Mouse (Mus musculus): ENCODE results near the gene Cdhr4. TPM values are rescaled to one million over a fixed set of nuclear protein-coding genes. Genes with fewer than 3 reads are reported as not detected.

Cdhr4 gene
- polyA plus RNA-seq, 1 experiment from 2014 or later = 1.8 TPM

- Histone ChIP-seq H3K4me2 (no peak overlapping the region), H3K27ac (no peak overlapping the region), H3K9me3 (no peaks in the 10 kb centered on the region), H3K36me3 (replicated peaks) (no peaks in the 10 kb centered on the region), H3K4me1 (peaks cover 28% of the 10 kb centered on the region), H3K9ac (no peak overlapping the region), H3K4me3 (no peak overlapping the region), H3K27me3 (replicated peaks) (no peaks in the 10 kb centered on the region)
- no peak for ATAC-seq (replicated peaks)
- WGBS = 90% methylated on average over 9 of the region's 9 CpGs
These were observed 29.4 kb upstream of the Cdhr4 start for GRCm38 (mm10) chr9:107962916-107963315.

GRCm38 (mm10) chr9:107963700-107964099, 28.6 kb upstream of the Cdhr4 start:
- no peak overlapping the region for H3K4me2 ChIP-seq
- no peaks in the 10 kb centered on the region for H3K27me3 ChIP-seq (replicated peaks)
- no peaks in the 10 kb centered on the region for H3K9me3 ChIP-seq
- ATAC-seq (replicated peaks) = no peak; the same call in 1 of the 2 replicates
- H3K4me3 ChIP-seq = no peak overlapping the region
- H3K27ac ChIP-seq = no peak overlapping the region
- H3K36me3 ChIP-seq (replicated peaks) = no peaks in the 10 kb centered on the region
- WGBS = 25% methylated on average over 5 of the region's 5 CpGs
- H3K4me1 ChIP-seq = peaks cover 28% of the 10 kb centered on the region
- H3K9ac ChIP-seq = no peak overlapping the region

GRCm38 (mm10) chr9:107964681-107965080, 27.6 kb upstream of the Cdhr4 start:
- no peaks in the 10 kb centered on the region for H3K9me3 ChIP-seq
- H3K4me3 ChIP-seq = no peak overlapping the region
- no peaks in the 10 kb centered on the region for H3K27me3 ChIP-seq (replicated peaks)
- 95% methylated on average over 9 of the region's 9 CpGs for WGBS
- no peaks in the 10 kb centered on the region for H3K36me3 ChIP-seq (replicated peaks)
- no peak overlapping the region for H3K4me2 ChIP-seq
- no peak overlapping the region for H3K9ac ChIP-seq
- ATAC-seq (replicated peaks) = no peak
- H3K4me1 ChIP-seq = peaks cover 28% of the 10 kb centered on the region
- H3K27ac ChIP-seq = no peak overlapping the region

GRCm38 (mm10) chr9:107966676-107967075, 25.6 kb upstream of the Cdhr4 start:
- H3K9me3 ChIP-seq = no peaks in the 10 kb centered on the region
- no peak overlapping the region for H3K4me2 ChIP-seq
- no peak for ATAC-seq (replicated peaks)
- H3K4me1 ChIP-seq = peaks cover 9% of the 10 kb centered on the region
- H3K4me3 ChIP-seq = no peak overlapping the region
- no peak overlapping the region for H3K9ac ChIP-seq
- no peaks in the 10 kb centered on the region for H3K27me3 ChIP-seq (replicated peaks)
- no peak overlapping the region for H3K27ac ChIP-seq
- no peaks in the 10 kb centered on the region for H3K36me3 ChIP-seq (replicated peaks)
- WGBS = 90% methylated on average over 10 of the region's 10 CpGs

GRCm38 (mm10) chr9:107967437-107967836, 24.9 kb upstream of the Cdhr4 start:
- Histone ChIP-seq H3K27ac (no peak overlapping the region), H3K36me3 (replicated peaks) (no peaks in the 10 kb centered on the region), H3K9ac (no peak overlapping the region), H3K4me1 (peaks cover under 1% of the 10 kb centered on the region), H3K9me3 (no peaks in the 10 kb centered on the region), H3K27me3 (replicated peaks) (no peaks in the 10 kb centered on the region), H3K4me3 (no peak overlapping the region), H3K4me2 (no peak overlapping the region)
- 83% methylated on average over 6 of the region's 6 CpGs for WGBS
- no peak for ATAC-seq (replicated peaks)

- Histone ChIP-seq H3K9me3 (no peaks in the 10 kb centered on the region), H3K27me3 (replicated peaks) (no peaks in the 10 kb centered on the region), H3K4me2 (no peak overlapping the region), H3K36me3 (replicated peaks) (no peaks in the 10 kb centered on the region), H3K9ac (no peak overlapping the region), H3K27ac (no peak overlapping the region), H3K4me1 (no peaks in the 10 kb centered on the region), H3K4me3 (no peak overlapping the region)
- ATAC-seq (replicated peaks) = no peak
- 92% methylated on average over 7 of the region's 7 CpGs for WGBS
These were observed 23.8 kb upstream of the Cdhr4 start for GRCm38 (mm10) chr9:107968531-107968930.

GRCm38 (mm10) chr9:107970311-107970710, 22.0 kb upstream of the Cdhr4 start:
- 91% methylated on average over 5 of the region's 5 CpGs for WGBS
- H3K4me1 ChIP-seq = no peaks in the 10 kb centered on the region
- no peak overlapping the region for H3K9ac ChIP-seq
- ATAC-seq (replicated peaks) = no peak
- no peak overlapping the region for H3K4me3 ChIP-seq
- no peak overlapping the region for H3K27ac ChIP-seq
- no peaks in the 10 kb centered on the region for H3K36me3 ChIP-seq (replicated peaks)
- H3K4me2 ChIP-seq = no peak overlapping the region
- no peaks in the 10 kb centered on the region for H3K9me3 ChIP-seq
- no peaks in the 10 kb centered on the region for H3K27me3 ChIP-seq (replicated peaks)

GRCm38 (mm10) chr9:107971690-107972541, 20.4 kb upstream of the Cdhr4 start:
- no peak overlapping the region for H3K27ac ChIP-seq
- no peaks in the 10 kb centered on the region for H3K4me1 ChIP-seq
- H3K27me3 ChIP-seq (replicated peaks) = no peaks in the 10 kb centered on the region
- H3K36me3 ChIP-seq (replicated peaks) = no peaks in the 10 kb centered on the region
- H3K4me2 ChIP-seq = no peak overlapping the region
- ATAC-seq (replicated peaks) = no peak
- 91% methylated on average over 8 of the region's 8 CpGs for WGBS
- no peaks in the 10 kb centered on the region for H3K9me3 ChIP-seq
- no peak overlapping the region for H3K9ac ChIP-seq
- H3K4me3 ChIP-seq = no peak overlapping the region

GRCm38 (mm10) chr9:107974491-107975171, 17.7 kb upstream of the Cdhr4 start:
- Histone ChIP-seq H3K4me2 (no peak overlapping the region), H3K27me3 (replicated peaks) (no peaks in the 10 kb centered on the region), H3K4me1 (no peaks in the 10 kb centered on the region), H3K27ac (no peak overlapping the region), H3K36me3 (replicated peaks) (no peaks in the 10 kb centered on the region), H3K4me3 (no peak overlapping the region), H3K9me3 (no peaks in the 10 kb centered on the region), H3K9ac (no peak overlapping the region)
- ATAC-seq (replicated peaks) = no peak
- 87% methylated on average over 10 of the region's 10 CpGs for WGBS

- 73% methylated on average over 12 of the region's 12 CpGs for WGBS
- H3K4me2 ChIP-seq = no peak within 1 kb of the TSS
- H3K27ac ChIP-seq = no peak within 1 kb of the TSS
- ATAC-seq (replicated peaks) = no peak
- no peaks in the 10 kb centered on the region for H3K4me1 ChIP-seq
- no peak within 1 kb of the TSS for H3K4me3 ChIP-seq
- no peaks in the 10 kb centered on the region for H3K27me3 ChIP-seq (replicated peaks)
- no peaks in the 10 kb centered on the region for H3K36me3 ChIP-seq (replicated peaks)
- H3K9me3 ChIP-seq = no peaks in the 10 kb centered on the region
- H3K9ac ChIP-seq = no peak within 1 kb of the TSS
These were observed 16.6 kb upstream of the Cdhr4 start, which contains the start of gene Uba7 for GRCm38 (mm10) chr9:107975399-107976386. Uba7 (plus strand) TSS chr9:107975505.

GRCm38 (mm10) chr9:107978815-107979214, 13.5 kb upstream of the Cdhr4 start:
- Histone ChIP-seq H3K9me3 (no peaks in the 10 kb centered on the region), H3K4me2 (no peak overlapping the region)
- ATAC-seq (replicated peaks) = no peak

More at GRCm38 (mm10) chr9:107978815-107979214, 13.5 kb upstream of the Cdhr4 start:
- H3K27me3 ChIP-seq (replicated peaks) = no peaks in the 10 kb centered on the region; the same call in none of the 2 replicates
- no peak overlapping the region for H3K27ac ChIP-seq
- no peak overlapping the region for H3K9ac ChIP-seq
- WGBS = 90% methylated on average over 12 of the region's 12 CpGs
- H3K4me1 ChIP-seq = 0 out of 2 replicates have a peak, but pooled peaks cover 4% of the 10 kb centered on the region
- H3K36me3 ChIP-seq (replicated peaks) = no peaks in the 10 kb centered on the region
- H3K4me3 ChIP-seq = no peak overlapping the region
